Mouse (Mus musculus) intestine, embryonic 14.5 days (tissue): Measurements from ENCODE around the gene Pirb. TPM values are rescaled to one million over a fixed set of nuclear protein-coding genes. Genes with fewer than 3 reads are reported as not detected.

Experiments
- polyA plus RNA-seq: library from polyadenylated mRNA; unstranded; fragments of >200 nt; fragmentation: Nextera tagmentation; extraction: Ambion mirVana; gene quantifications from 2 replicates; pipeline ENCODE4 v1.2.1, GENCODE M21; 2014

The Pirb gene
- polyA plus RNA-seq, 1 experiment from 2014 or later, result 0.81 TPM

Other genes with a start within 250 kb of the Pirb start
- 0.16 TPM in 1 of 2 replicates, not detected in the other for gene Tarm1, start 217.8 kb downstream of the Pirb start, polyA plus RNA-seq
- gene Oscar, start 104.2 kb downstream of the Pirb start, polyA plus RNA-seq, result 0.09 and 0.16 TPM in 2 replicates
- gene Ndufa3, start 103.0 kb downstream of the Pirb start, polyA plus RNA-seq, result 577 and 640 TPM in 2 replicates
- gene Tfpt, start 90.5 kb downstream of the Pirb start, polyA plus RNA-seq, result 19.1 and 23.4 TPM in 2 replicates
- 94.8 and 109 TPM in 2 replicates for gene Prpf31, start 90.4 kb downstream of the Pirb start, polyA plus RNA-seq
- gene Cnot3, start 75.1 kb downstream of the Pirb start, polyA plus RNA-seq, result 65.7 and 71.7 TPM in 2 replicates
- 13.1 and 13.4 TPM in 2 replicates for gene Leng1, start 54.6 kb downstream of the Pirb start, polyA plus RNA-seq
- gene Tmc4, start 42.8 kb downstream of the Pirb start, polyA plus RNA-seq, result 60.5 and 64.1 TPM in 2 replicates
- 244 and 253 TPM in 2 replicates for gene Tsen34, start 27.5 kb downstream of the Pirb start, polyA plus RNA-seq
- 38.7 and 43.8 TPM in 2 replicates for gene Mboat7, start 26.9 kb downstream of the Pirb start, polyA plus RNA-seq
- 1,715 and 1,748 TPM in 2 replicates for gene Rps9, start 16.4 kb downstream of the Pirb start, polyA plus RNA-seq
- gene Gm15448, start 105.3 kb upstream of the Pirb start, polyA plus RNA-seq, result not detected in 2 replicates
- gene Pira2, start 124.7 kb upstream of the Pirb start, polyA plus RNA-seq, result 0.07 and 0.19 TPM in 2 replicates
- gene Gm14548, start 177.7 kb upstream of the Pirb start, polyA plus RNA-seq, result 0.15 and 0.24 TPM in 2 replicates
- 0.11 and 0.13 TPM in 2 replicates for gene Lilra6, start 195.1 kb upstream of the Pirb start, polyA plus RNA-seq